Mouse (Mus musculus): ENCODE measurements around the gene Gnptab.

Gene Gnptab

GRCm38 (mm10) chr10:88377666-88378065, 1.3 kb upstream of the Gnptab start:
- DNase-seq (ENCODE audit: low spot score in 2 of 2), result no peak

- DNase-seq (ENCODE audit: low spot score in 2 of 2), result peak; percentile 59 to 78
Observed at GRCm38 (mm10) chr10:88380002-88380401, 1.1 kb downstream of the Gnptab start.

- DNase-seq (ENCODE audit: low spot score in 2 of 2), result peak in 1 of 2 experiments; percentile 33
Observed at GRCm38 (mm10) chr10:88380430-88381060, 1.6 kb downstream of the Gnptab start.

GRCm38 (mm10) chr10:88381286-88381685, 2.4 kb downstream of the Gnptab start:
- no peak for DNase-seq (ENCODE audit: low spot score in 2 of 2)

- DNase-seq (ENCODE audit: low spot score in 2 of 2), result no peak
Observed at GRCm38 (mm10) chr10:88382009-88382408, 3.1 kb downstream of the Gnptab start.

- peak in 1 of 2 experiments; percentile 12 for DNase-seq (ENCODE audit: low spot score in 2 of 2)
Observed at GRCm38 (mm10) chr10:88383479-88383878, 4.5 kb downstream of the Gnptab start.

- DNase-seq (ENCODE audit: low spot score in 2 of 2), result peak in 1 of 2 experiments; percentile 28
Observed at GRCm38 (mm10) chr10:88384081-88384480, 5.1 kb downstream of the Gnptab start.

GRCm38 (mm10) chr10:88385290-88385689, 6.4 kb downstream of the Gnptab start:
- no peak for DNase-seq (ENCODE audit: low spot score in 2 of 2)

GRCm38 (mm10) chr10:88385758-88386157, 6.8 kb downstream of the Gnptab start:
- no peak for DNase-seq (ENCODE audit: low spot score in 2 of 2)

- DNase-seq (ENCODE audit: low spot score in 2 of 2), result no peak
Observed at GRCm38 (mm10) chr10:88386251-88386650, 7.3 kb downstream of the Gnptab start.

GRCm38 (mm10) chr10:88389576-88389975, 10.6 kb downstream of the Gnptab start:
- DNase-seq (ENCODE audit: low spot score in 2 of 2), result no peak

- DNase-seq (ENCODE audit: low spot score in 2 of 2), result peak; percentile 33 to 46
Observed at GRCm38 (mm10) chr10:88390096-88390790, 11.3 kb downstream of the Gnptab start.

GRCm38 (mm10) chr10:88391495-88391894, 12.6 kb downstream of the Gnptab start:
- no peak for DNase-seq (ENCODE audit: low spot score in 2 of 2)

GRCm38 (mm10) chr10:88392181-88392847, 13.4 kb downstream of the Gnptab start:
- DNase-seq (ENCODE audit: low spot score in 2 of 2), result no peak

GRCm38 (mm10) chr10:88398668-88399243, 19.8 kb downstream of the Gnptab start:
- no peak for DNase-seq (ENCODE audit: low spot score in 2 of 2)

GRCm38 (mm10) chr10:88399271-88399670, 20.3 kb downstream of the Gnptab start:
- no peak for DNase-seq (ENCODE audit: low spot score in 2 of 2)

GRCm38 (mm10) chr10:88403021-88403420, 24.1 kb downstream of the Gnptab start:
- DNase-seq (ENCODE audit: low spot score in 2 of 2), result no peak

- DNase-seq (ENCODE audit: low spot score in 2 of 2), result no peak
Observed at GRCm38 (mm10) chr10:88404220-88404619, 25.3 kb downstream of the Gnptab start.

- peak; percentile 54 to 72 for DNase-seq (ENCODE audit: low spot score in 2 of 2)
Observed at GRCm38 (mm10) chr10:88405812-88406211, 26.9 kb downstream of the Gnptab start.

- no peak for DNase-seq (ENCODE audit: low spot score in 2 of 2)
Observed at GRCm38 (mm10) chr10:88407875-88408631, 29.1 kb downstream of the Gnptab start.

GRCm38 (mm10) chr10:88409751-88410150, 30.8 kb downstream of the Gnptab start:
- no peak for DNase-seq (ENCODE audit: low spot score in 2 of 2)
